ENCODE assay signal across 8 mouse cellular contexts in the genomic region with DNA sequence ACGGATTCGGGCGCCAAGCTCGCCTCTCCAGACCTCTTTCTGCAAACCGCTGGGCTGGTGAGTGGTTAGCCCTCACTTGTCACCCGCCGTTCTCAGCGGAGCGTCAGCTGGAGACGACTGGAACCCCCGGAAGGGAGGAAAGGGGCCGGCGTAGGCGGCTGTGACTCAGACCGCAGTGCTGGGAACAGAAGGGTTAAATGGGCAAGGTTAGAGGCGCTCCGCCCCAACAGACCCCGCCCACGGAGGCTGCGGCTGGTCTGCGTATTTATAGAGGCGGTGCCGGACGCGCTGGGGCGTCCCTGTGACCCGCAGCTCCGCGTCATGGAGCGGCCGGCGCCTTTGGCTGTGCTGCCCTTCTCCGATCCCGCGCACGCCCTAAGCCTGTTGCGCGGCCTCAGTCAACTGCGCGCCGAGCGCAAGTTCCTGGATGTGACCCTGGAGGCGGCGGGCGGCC. TPM values are rescaled to one million over a fixed set of nuclear protein-coding genes. Genes with fewer than 3 reads are reported as not detected.
A peak's percentile ranks its signal among the peaks of the same experiment; 100 is the strongest.
DNase-seq lines count a peak whose midpoint lies in the region; ATAC-seq and TF ChIP-seq lines count a peak whose summit lies in the region.

A gene (plus strand): TSS at position 182 of the 454 bp plus-strand sequence.

- H3K9me3 ChIP-seq in CH12.LX (replicated peaks; ENCODE audit: low read length): no peaks in the 10 kb centered on the region
- no peaks in the 10 kb centered on the region for H3K9me3 ChIP-seq in forebrain, embryonic 12.5 days
- H3K9me3 ChIP-seq in heart, postnatal 0 days (replicated peaks; ENCODE audit: control insufficient read depth, low read length): no peaks in the 10 kb centered on the region
- no peaks in the 10 kb centered on the region for H3K9me3 ChIP-seq in liver, postnatal 0 days (ENCODE audit: low read length)
- no peaks in the 10 kb centered on the region for H3K9me3 ChIP-seq in neural tube, embryonic 14.5 days (ENCODE audit: control insufficient read depth, low read length)

- H3K9ac ChIP-seq in CH12.LX (ENCODE audit: insufficient read depth, low read depth): peak within 1 kb of the TSS; percentile 47
- peak within 1 kb of the TSS; percentile 65 for H3K9ac ChIP-seq in forebrain, embryonic 12.5 days
- peak within 1 kb of the TSS; percentile 76 for H3K9ac ChIP-seq in heart, postnatal 0 days (replicated peaks; ENCODE audit: low read depth, low read length)
- peak within 1 kb of the TSS; percentile 83 for H3K9ac ChIP-seq in liver, postnatal 0 days (replicated peaks)
- peak within 1 kb of the TSS; percentile 67 for H3K9ac ChIP-seq in neural tube, embryonic 14.5 days (replicated peaks; ENCODE audit: low read depth, low read length)

- H3K4me1 ChIP-seq in CH12.LX (ENCODE audit: control insufficient read depth in 1 of 2, insufficient read depth in 2 of 2): peaks cover 12 to 36% of the 10 kb centered on the region in 2 experiments
- H3K4me1 ChIP-seq in forebrain, embryonic 12.5 days: peaks cover 40% of the 10 kb centered on the region
- H3K4me1 ChIP-seq in heart, postnatal 0 days (ENCODE audit: control insufficient read depth, insufficient read depth): peaks cover 31% of the 10 kb centered on the region
- H3K4me1 ChIP-seq in liver, postnatal 0 days (ENCODE audit: insufficient read depth): peaks cover 37% of the 10 kb centered on the region
- peaks cover 17% of the 10 kb centered on the region for H3K4me1 ChIP-seq in neural tube, embryonic 14.5 days (ENCODE audit: control insufficient read depth, insufficient read depth, low read length)

- H3K4me2 ChIP-seq in CH12.LX (ENCODE audit: insufficient read depth, low read depth, poor library complexity, severe bottlenecking): peak within 1 kb of the TSS; percentile 86
- H3K4me2 ChIP-seq in forebrain, embryonic 12.5 days: peak within 1 kb of the TSS; percentile 100
- peak within 1 kb of the TSS; percentile 97 for H3K4me2 ChIP-seq in heart, postnatal 0 days (ENCODE audit: low read depth, low read length)
- H3K4me2 ChIP-seq in liver, postnatal 0 days (ENCODE audit: low read depth, low read length): peak within 1 kb of the TSS; percentile 95
- peak within 1 kb of the TSS; percentile 100 for H3K4me2 ChIP-seq in neural tube, embryonic 14.5 days (ENCODE audit: low read depth, low read length)

- in situ Hi-C loops in CH12.LX (cut with MboI; ENCODE audit: low pct_ligation_motif_present, low pct_unique_long_range_greater_than_20kb, low sequenced_read_pairs): no loop called here

- peak; percentile 16; the same call in 1 of the 2 replicates for TF ChIP-seq EP300 in CH12.LX (IDR thresholded peaks at IDR 0.05; ENCODE audit: low read length)
- TF ChIP-seq EP300 in heart, postnatal 0 days (IDR thresholded peaks at IDR 0.05; ENCODE audit: low read depth): peak; percentile 63; the same call in 1 of the 2 replicates
- no peak for TF ChIP-seq EP300 in liver, postnatal 0 days (IDR thresholded peaks at IDR 0.05; ENCODE audit: low read depth)

- DNase-seq in CH12.LX (ENCODE audit: extremely low read depth): peak; percentile 93
- DNase-seq in c-Kit-positive CD71-positive TER-119-negative erythroid progenitor cells, embryonic 14.5 days (ENCODE audit: low read depth): peak; percentile 92
- DNase-seq in heart, postnatal 0 days (ENCODE audit: low spot score): peak; percentile 96
- DNase-seq in large intestine, adult 2 months (ENCODE audit: low read depth, low spot score): peak; percentile 83
- DNase-seq in liver, postnatal 0 days: peak; percentile 95
- peak; percentile 97 for DNase-seq in testis, postnatal 10 days (ENCODE audit: low spot score)

- peak; percentile 97 for TF ChIP-seq POLR2A in CH12.LX (IDR thresholded peaks at IDR 0.05; ENCODE audit: low read depth, low read length)

- peak within 1 kb of the TSS; percentile 68 to 92 (median 86) for H3K4me3 ChIP-seq in CH12.LX (replicated peaks in 1 of 3; ENCODE audit: low read depth in 2 of 3, low read length in 2 of 3, poor library complexity in 1 of 3)
- H3K4me3 ChIP-seq in forebrain, embryonic 12.5 days (replicated peaks): peak within 1 kb of the TSS; percentile 71
- H3K4me3 ChIP-seq in heart, postnatal 0 days (ENCODE audit: low read depth, low read length): peak within 1 kb of the TSS; percentile 70
- peak within 1 kb of the TSS; percentile 87 for H3K4me3 ChIP-seq in liver, postnatal 0 days (ENCODE audit: low read depth, low read length)
- peak within 1 kb of the TSS; percentile 71 for H3K4me3 ChIP-seq in neural tube, embryonic 14.5 days (ENCODE audit: low read depth, low read length)

- dilution Hi-C loops in CH12.LX (cut with MboI; ENCODE audit: extremely low pct_ligation_motif_present, extremely low pct_unique_long_range_greater_than_20kb, low sequenced_read_pairs): no loop called here

- H3K79me2 ChIP-seq in CH12.LX (replicated peaks; ENCODE audit: control insufficient read depth, extremely low read depth, insufficient read depth, poor library complexity, severe bottlenecking): peaks cover 2% of the 10 kb centered on the region; the same call in 1 of the 2 replicates

- peak; percentile 88 for ATAC-seq in forebrain, embryonic 12.5 days (ENCODE audit: low FRiP score)
- peak; percentile 84 for ATAC-seq in heart, postnatal 0 days (ENCODE audit: insufficient read depth, low read depth)
- ATAC-seq in liver, postnatal 0 days: peak; percentile 80
- ATAC-seq in neural tube, embryonic 14.5 days (ENCODE audit: low read depth): peak; percentile 87

- peaks cover 18% of the 10 kb centered on the region for H3K27me3 ChIP-seq in CH12.LX (replicated peaks)
- peaks cover 51% of the 10 kb centered on the region for H3K27me3 ChIP-seq in forebrain, embryonic 12.5 days
- H3K27me3 ChIP-seq in heart, postnatal 0 days (ENCODE audit: control insufficient read depth, insufficient read depth, low read length): no peaks in the 10 kb centered on the region
- H3K27me3 ChIP-seq in liver, postnatal 0 days (ENCODE audit: insufficient read depth, low read length): peaks cover 3% of the 10 kb centered on the region; the same call in 1 of the 2 replicates
- peaks cover 20% of the 10 kb centered on the region for H3K27me3 ChIP-seq in neural tube, embryonic 14.5 days (ENCODE audit: control insufficient read depth, insufficient read depth, low read length)

- peaks cover 9 to 21% of the 10 kb centered on the region in 2 experiments for H3K36me3 ChIP-seq in CH12.LX (replicated peaks in 1 of 2; ENCODE audit: control insufficient read depth in 1 of 2, insufficient read depth in 1 of 2, low read length in 1 of 2)
- 0 out of 2 replicates have a peak, but pooled peaks cover 2% of the 10 kb centered on the region for H3K36me3 ChIP-seq in forebrain, embryonic 12.5 days (replicated peaks)
- no peaks in the 10 kb centered on the region for H3K36me3 ChIP-seq in heart, postnatal 0 days (replicated peaks; ENCODE audit: control insufficient read depth, insufficient read depth, low read length)
- peaks cover 7% of the 10 kb centered on the region; the same call in 1 of the 2 replicates for H3K36me3 ChIP-seq in liver, postnatal 0 days (replicated peaks; ENCODE audit: insufficient read depth, low read length)
- no peaks in the 10 kb centered on the region for H3K36me3 ChIP-seq in neural tube, embryonic 14.5 days (ENCODE audit: control insufficient read depth, insufficient read depth, low read length)

- H3K27ac ChIP-seq in CH12.LX (ENCODE audit: insufficient read depth, low read depth): peak within 1 kb of the TSS; percentile 19; the same call in 1 of the 2 replicates
- peak within 1 kb of the TSS; percentile 71 for H3K27ac ChIP-seq in forebrain, embryonic 12.5 days
- H3K27ac ChIP-seq in heart, postnatal 0 days (ENCODE audit: low read depth): peak within 1 kb of the TSS; percentile 96
- H3K27ac ChIP-seq in liver, postnatal 0 days (ENCODE audit: low read depth): peak within 1 kb of the TSS; percentile 96
- peak within 1 kb of the TSS; percentile 71 for H3K27ac ChIP-seq in neural tube, embryonic 14.5 days (ENCODE audit: low read depth, low read length)

- no peak for TF ChIP-seq RAD21 in CH12.LX (IDR thresholded peaks at IDR 0.05; ENCODE audit: low read depth, low read length)

- WGBS in forebrain, embryonic 12.5 days: under 1% methylated on average over 44 of the region's 45 CpGs
- under 1% methylated on average over 44 of the region's 45 CpGs for WGBS in heart, postnatal 0 days
- WGBS in large intestine, adult 2 months: under 1% methylated on average over 45 of the region's 45 CpGs
- under 1% methylated on average over 44 of the region's 45 CpGs for WGBS in liver, postnatal 0 days (ENCODE audit: insufficient replicate concordance)
- WGBS in neural tube, embryonic 14.5 days: under 1% methylated on average over 45 of the region's 45 CpGs

- TF ChIP-seq CTCF in CH12.LX (conservative IDR thresholded peaks at IDR 0.05 in 1 of 2, IDR thresholded peaks at IDR 0.05 in 1 of 2; ENCODE audit: low read depth in 2 of 2, low read length in 2 of 2): no peak
- no peak for TF ChIP-seq CTCF in heart, postnatal 0 days (IDR thresholded peaks at IDR 0.05; ENCODE audit: low read depth)
- TF ChIP-seq CTCF in liver, postnatal 0 days (IDR thresholded peaks at IDR 0.05; ENCODE audit: low read depth): no peak

TF ChIP-seq in CH12.LX, 34 proteins besides CTCF, POLR2A, EP300 and RAD21 (continues in another document):
- TF ChIP-seq SIN3A (IDR thresholded peaks at IDR 0.05; ENCODE audit: low read length): peak; percentile 88
- peak; percentile 39; the same call in 1 of the 2 replicates for TF ChIP-seq IRF4 (IDR thresholded peaks at IDR 0.05; ENCODE audit: low read depth, low read length)
- TF ChIP-seq ELF1 (IDR thresholded peaks at IDR 0.05; ENCODE audit: low read depth, low read length): peak; percentile 71
- TF ChIP-seq JUND (conservative IDR thresholded peaks at IDR 0.05; ENCODE audit: low read depth, low read length): no peak
- peak; percentile 96 for TF ChIP-seq NELFE (IDR thresholded peaks at IDR 0.05; ENCODE audit: low read depth, low read length)
- peak; percentile 86; the same call in 1 of the 2 replicates for TF ChIP-seq MAZ (IDR thresholded peaks at IDR 0.05; ENCODE audit: low read depth, low read length)
- no peak for TF ChIP-seq ZC3H11A (IDR thresholded peaks at IDR 0.05; ENCODE audit: low read depth, low read length)
- peak; percentile 68 for TF ChIP-seq MEF2A (IDR thresholded peaks at IDR 0.05; ENCODE audit: borderline replicate concordance, low read depth, low read length)
- peak; percentile 49; the same call in 1 of the 2 replicates for TF ChIP-seq ETS1 (conservative IDR thresholded peaks at IDR 0.05; ENCODE audit: low read depth, low read length)

RNA-seq across cellular contexts. Expression of the gene that starts here (rescaled TPM):
- total RNA-seq in CH12.LX (2012; rRNA removed): 7.1 and 9.5 TPM in 2 replicates
- total RNA-seq in CH12.LX (2014; rRNA removed): 4.4 and 4.9 TPM in 2 replicates
- 9.1 and 9.4 TPM in 2 replicates for polyA plus RNA-seq in CH12.LX (2012; ENCODE audit: insufficient read length, low read depth)
- polyA plus RNA-seq in forebrain, embryonic 12.5 days (2016; fragmentation: Nextera tagmentation; extraction: Ambion mirVana): 5.3 and 5.5 TPM in 2 replicates
- total RNA-seq in heart, postnatal 0 days (2014; rRNA removed; ENCODE audit: low replicate concordance): 56.5 and 70.4 TPM in 2 replicates
- 24.7 and 31.8 TPM in 2 replicates for polyA plus RNA-seq in heart, postnatal 0 days (2015; fragmentation: Nextera tagmentation; extraction: Ambion mirVana)
- 9.1 and 10.4 TPM in 2 replicates for polyA plus RNA-seq in large intestine, adult 2 months (2012; rRNA removed)
- polyA plus RNA-seq in liver, postnatal 0 days (2015; fragmentation: Nextera tagmentation; extraction: Ambion mirVana): 4.2 TPM in 2 replicates
- 2.1 and 3.0 TPM in 2 replicates for polyA plus RNA-seq in neural tube, embryonic 14.5 days (2014; fragmentation: Nextera tagmentation; extraction: Ambion mirVana)

Comparison
In these comparisons a context has a peak if more than half of its experiments do, and no peak if none do; other contexts are left out.
1. Peak in every context shown above with its lines: DNase-seq, ATAC-seq, H3K4me3 ChIP-seq and H3K27ac ChIP-seq.
2. H3K27ac ChIP-seq: peak in every context shown above with its lines; median percentile 96 in heart, postnatal 0 days; 96 in liver, postnatal 0 days; 71 in forebrain, embryonic 12.5 days; 71 in neural tube, embryonic 14.5 days; 19 in CH12.LX.